Mouse (Mus musculus) kidney, embryonic 14.5 days (tissue): Measurements from ENCODE around the gene Camta1. TPM values are rescaled to one million over a fixed set of nuclear protein-coding genes. Genes with fewer than 3 reads are reported as not detected.

Source experiments
- ATAC-seq: fragments of 200-750 bp; cut with Nextera tagmentation; 2 replicates; pipeline ENCODE4 v1.8.0; 2017; ENCODE audit warnings: moderate number of reproducible peaks, mild to moderate bottlenecking, moderate TSS enrichment, moderate library complexity; ENCODE audit not compliant: low FRiP score, low TSS enrichment
- H3K27ac ChIP-seq: fragments of 300-500 bp; sonication (generic); 2 replicates; pipeline ENCODE4 v1.5.1; 2014; ENCODE audit warnings: low read depth, mild to moderate bottlenecking, low read length, moderate library complexity, mixed read lengths
- H3K27me3 ChIP-seq: fragments of 300-500 bp; sonication (generic); 2 replicates; pipeline ENCODE4 v1.6.1; 2014; ENCODE audit warnings: mild to moderate bottlenecking, low read length; ENCODE audit not compliant: control insufficient read depth, insufficient read depth
- H3K36me3 ChIP-seq: fragments of 300-500 bp; sonication (generic); 2 replicates; pipeline ENCODE4 v1.6.1; 2014; ENCODE audit warnings: low read length, mixed read lengths; ENCODE audit not compliant: control insufficient read depth, insufficient read depth
- H3K4me1 ChIP-seq: fragments of 300-500 bp; sonication (generic); 2 replicates; pipeline ENCODE4 v1.6.1; 2014; ENCODE audit warnings: low read length, mixed read lengths; ENCODE audit not compliant: control insufficient read depth, insufficient read depth
- H3K4me2 ChIP-seq: fragments of 300-500 bp; sonication (generic); replicated peaks from 2 replicates; pipeline ENCODE4 v1.6.1; 2014; ENCODE audit warnings: low read depth, mild to moderate bottlenecking, low read length
- H3K4me3 ChIP-seq: fragments of 300-500 bp; sonication (generic); 2 replicates; pipeline ENCODE4 v1.5.1; 2014; ENCODE audit warnings: mild to moderate bottlenecking, low read length
- H3K9ac ChIP-seq: fragments of 300-500 bp; sonication (generic); 2 replicates; pipeline ENCODE4 v1.6.1; 2014; ENCODE audit warnings: low read depth, mild to moderate bottlenecking, low read length, moderate library complexity
- H3K9me3 ChIP-seq: fragments of 300-500 bp; sonication (generic); 2 replicates; pipeline ENCODE4 v1.6.1; 2016; ENCODE audit warnings: low read length; ENCODE audit not compliant: control insufficient read depth
- WGBS: fragments of 180-500 bp; shearing (Covaris S2); extraction: QIAGEN DNeasy Blood & Tissue Kit; methylation state at CpG from one replicate; pipeline ENCODE4 v1.1.7; 2014; 5-methylcytosine and 5-hydroxymethylcytosine counted together
- polyA plus RNA-seq: library from polyadenylated mRNA; unstranded; fragments of >200 nt; fragmentation: Nextera tagmentation; extraction: Ambion mirVana; gene quantifications from 2 replicates; pipeline ENCODE4 v1.2.1, GENCODE M21; 2014

Gene Camta1
- polyA plus RNA-seq: 107 and 133 TPM in 2 replicates

- Histone ChIP-seq H3K36me3 (no peaks in the 10 kb centered on the region; the same call in 1 of the 2 replicates), H3K9ac (peak within 1 kb of the TSS; percentile 84), H3K9me3 (no peaks in the 10 kb centered on the region), H3K27ac (peak within 1 kb of the TSS; percentile 93), H3K4me3 (peak within 1 kb of the TSS; percentile 78), H3K4me1 (peaks cover 10% of the 10 kb centered on the region), H3K27me3 (no peaks in the 10 kb centered on the region), H3K4me2 (peak within 1 kb of the TSS; percentile 91)
- under 1% methylated on average over 71 of the region's 85 CpGs for WGBS
- ATAC-seq: peak; percentile 98
Measured at GRCm38 (mm10) chr4:151861806-151862739, at the start of gene Camta1. Gene Camta1 (minus strand): TSS chr4:151861876.

- Histone ChIP-seq H3K4me2 (no peak overlapping the region), H3K9ac (no peak overlapping the region), H3K27ac (no peak overlapping the region), H3K4me1 (no peaks in the 10 kb centered on the region), H3K9me3 (no peaks in the 10 kb centered on the region), H3K4me3 (no peak overlapping the region), H3K36me3 (no peaks in the 10 kb centered on the region), H3K27me3 (no peaks in the 10 kb centered on the region)
- ATAC-seq: no peak; the same call in 1 of the 2 replicates
- WGBS: 67% methylated on average over 8 of the region's 8 CpGs
Measured at GRCm38 (mm10) chr4:151908809-151909208, 47.1 kb upstream of the Camta1 start.

GRCm38 (mm10) chr4:151907577-151908343, 46.1 kb upstream of the Camta1 start:
- no peak overlapping the region for H3K27ac ChIP-seq
- no peaks in the 10 kb centered on the region for H3K27me3 ChIP-seq
- WGBS: 60% methylated on average over 26 of the region's 26 CpGs
- H3K36me3 ChIP-seq: no peaks in the 10 kb centered on the region
- no peak overlapping the region for H3K9ac ChIP-seq
- H3K4me2 ChIP-seq: no peak overlapping the region
- no peaks in the 10 kb centered on the region for H3K4me1 ChIP-seq
- no peaks in the 10 kb centered on the region for H3K9me3 ChIP-seq
- ATAC-seq: no peak
- no peak overlapping the region for H3K4me3 ChIP-seq

GRCm38 (mm10) chr4:151905621-151906020, 43.9 kb upstream of the Camta1 start:
- no peaks in the 10 kb centered on the region for H3K36me3 ChIP-seq
- H3K27me3 ChIP-seq: no peaks in the 10 kb centered on the region
- H3K9ac ChIP-seq: no peak overlapping the region
- H3K9me3 ChIP-seq: no peaks in the 10 kb centered on the region
- ATAC-seq: no peak
- no peak overlapping the region for H3K4me2 ChIP-seq
- H3K27ac ChIP-seq: no peak overlapping the region
- 74% methylated on average over 4 of the region's 4 CpGs for WGBS
- no peaks in the 10 kb centered on the region for H3K4me1 ChIP-seq
- no peak overlapping the region for H3K4me3 ChIP-seq

- no peaks in the 10 kb centered on the region for H3K27me3 ChIP-seq
- no peaks in the 10 kb centered on the region for H3K9me3 ChIP-seq
- WGBS: 46% methylated on average over 11 of the region's 11 CpGs
- H3K27ac ChIP-seq: no peak overlapping the region
- no peak overlapping the region for H3K4me3 ChIP-seq
- no peaks in the 10 kb centered on the region for H3K4me1 ChIP-seq
- H3K36me3 ChIP-seq: no peaks in the 10 kb centered on the region
- no peak overlapping the region for H3K4me2 ChIP-seq
- ATAC-seq: no peak
- no peak overlapping the region for H3K9ac ChIP-seq
Measured at GRCm38 (mm10) chr4:151904098-151904497, 42.4 kb upstream of the Camta1 start.

GRCm38 (mm10) chr4:151902689-151903241, 41.1 kb upstream of the Camta1 start:
- 0 out of 2 replicates have a peak, but pooled peaks have one; percentile 28 for ATAC-seq
- 46% methylated on average over 14 of the region's 14 CpGs for WGBS

GRCm38 (mm10) chr4:151902046-151902688, 40.5 kb upstream of the Camta1 start:
- no peak overlapping the region for H3K27ac ChIP-seq
- H3K4me1 ChIP-seq: no peaks in the 10 kb centered on the region
- H3K4me3 ChIP-seq: no peak overlapping the region
- no peak for ATAC-seq
- 76% methylated on average over 17 of the region's 17 CpGs for WGBS
- no peaks in the 10 kb centered on the region for H3K27me3 ChIP-seq
- no peak overlapping the region for H3K9ac ChIP-seq
- no peak overlapping the region for H3K4me2 ChIP-seq
- no peaks in the 10 kb centered on the region for H3K9me3 ChIP-seq
- no peaks in the 10 kb centered on the region for H3K36me3 ChIP-seq

More at GRCm38 (mm10) chr4:151902689-151903241, 41.1 kb upstream of the Camta1 start:
- Histone ChIP-seq H3K27me3 (no peaks in the 10 kb centered on the region), H3K36me3 (no peaks in the 10 kb centered on the region), H3K9me3 (no peaks in the 10 kb centered on the region), H3K9ac (no peak overlapping the region), H3K4me2 (no peak overlapping the region), H3K4me3 (no peak overlapping the region), H3K27ac (no peak overlapping the region), H3K4me1 (no peaks in the 10 kb centered on the region)

GRCm38 (mm10) chr4:151901422-151901821, 39.7 kb upstream of the Camta1 start:
- no peak overlapping the region for H3K4me3 ChIP-seq
- no peak overlapping the region for H3K27ac ChIP-seq
- H3K36me3 ChIP-seq: no peaks in the 10 kb centered on the region
- no peak for ATAC-seq
- H3K9ac ChIP-seq: no peak overlapping the region
- WGBS: 64% methylated on average over 11 of the region's 11 CpGs
- no peak overlapping the region for H3K4me2 ChIP-seq
- H3K27me3 ChIP-seq: no peaks in the 10 kb centered on the region
- H3K4me1 ChIP-seq: no peaks in the 10 kb centered on the region
- no peaks in the 10 kb centered on the region for H3K9me3 ChIP-seq
